Comparison of ENCODE assay signal across 7 mouse cellular contexts in the genomic region with DNA sequence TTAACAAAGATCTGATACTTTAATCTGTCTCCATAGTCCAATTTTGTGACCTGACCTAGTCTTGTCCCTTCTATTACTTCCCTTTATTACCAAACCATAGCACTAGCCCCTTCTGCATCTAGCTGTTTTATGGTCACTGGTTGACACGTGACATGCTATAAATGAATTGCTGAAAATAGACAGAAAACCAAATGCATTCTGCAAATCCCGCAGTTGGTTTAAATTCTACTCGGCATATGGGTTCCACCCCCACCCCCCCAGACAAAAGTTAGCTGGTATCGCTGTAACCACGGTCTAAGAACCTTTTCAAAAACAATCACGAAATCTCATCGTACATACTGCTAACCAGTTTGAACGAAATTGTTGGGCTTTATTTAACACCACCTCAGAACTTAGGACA. TPM values are rescaled to one million over a fixed set of nuclear protein-coding genes. Genes with fewer than 3 reads are reported as not detected.
DNase-seq lines count a peak whose midpoint lies in the region; ATAC-seq lines count a peak whose summit lies in the region.

No protein-coding gene starts in this region.

- WGBS in embryonic facial prominence, embryonic 13.5 days, result 5% methylated on average over 8 of the region's 8 CpGs
- WGBS in limb, embryonic 11.5 days, result 8% methylated on average over 8 of the region's 8 CpGs
- 5% methylated on average over 8 of the region's 8 CpGs for WGBS in stomach, embryonic 14.5 days

- no peaks in the 10 kb centered on the region for H3K27me3 ChIP-seq in megakaryocyte, embryonic 14.5 days (replicated peaks)
- no peaks in the 10 kb centered on the region for H3K27me3 ChIP-seq in embryonic facial prominence, embryonic 13.5 days
- H3K27me3 ChIP-seq in limb, embryonic 11.5 days (ENCODE audit: control insufficient read depth, insufficient read depth, low read length), result no peaks in the 10 kb centered on the region
- H3K27me3 ChIP-seq in stomach, embryonic 14.5 days (ENCODE audit: control insufficient read depth, insufficient read depth, low read length), result no peaks in the 10 kb centered on the region

- H3K9me3 ChIP-seq in megakaryocyte, embryonic 14.5 days, result no peaks in the 10 kb centered on the region
- H3K9me3 ChIP-seq in embryonic facial prominence, embryonic 13.5 days, result no peaks in the 10 kb centered on the region
- no peaks in the 10 kb centered on the region for H3K9me3 ChIP-seq in limb, embryonic 11.5 days (ENCODE audit: control insufficient read depth, low read length)
- no peaks in the 10 kb centered on the region for H3K9me3 ChIP-seq in stomach, embryonic 14.5 days (ENCODE audit: control insufficient read depth, low read depth, low read length)

- no peak for ATAC-seq in megakaryocyte, adult 5-6 weeks (ENCODE audit: poor library complexity, severe bottlenecking)
- ATAC-seq in embryonic facial prominence, embryonic 13.5 days (ENCODE audit: insufficient number of reproducible peaks, insufficient read depth, low FRiP score, low TSS enrichment, low read depth), result no peak
- ATAC-seq in limb, embryonic 11.5 days (ENCODE audit: insufficient number of reproducible peaks, low FRiP score, low TSS enrichment, low read depth), result no peak
- no peak for ATAC-seq in stomach, embryonic 14.5 days (ENCODE audit: insufficient number of reproducible peaks, insufficient read depth, low FRiP score, low read depth)
- no peak for ATAC-seq in cerebellum, adult (ENCODE audit: insufficient number of reproducible peaks, low FRiP score, low TSS enrichment)

- H3K4me1 ChIP-seq in megakaryocyte, embryonic 14.5 days, result peaks cover 58% of the 10 kb centered on the region
- H3K4me1 ChIP-seq in embryonic facial prominence, embryonic 13.5 days, result peaks cover 24% of the 10 kb centered on the region
- peaks cover 2% of the 10 kb centered on the region; the same call in 1 of the 2 replicates for H3K4me1 ChIP-seq in limb, embryonic 11.5 days (ENCODE audit: control insufficient read depth, insufficient read depth, low read length)
- peaks cover 12% of the 10 kb centered on the region for H3K4me1 ChIP-seq in stomach, embryonic 14.5 days (ENCODE audit: control insufficient read depth, insufficient read depth, low read length)

- peak overlapping the region; percentile 74 for H3K4me2 ChIP-seq in embryonic facial prominence, embryonic 13.5 days
- peak overlapping the region; percentile 47 for H3K4me2 ChIP-seq in limb, embryonic 11.5 days (ENCODE audit: low read depth, severe bottlenecking)
- peak overlapping the region; percentile 84 for H3K4me2 ChIP-seq in stomach, embryonic 14.5 days (replicated peaks; ENCODE audit: low read depth, low read length)

- peak overlapping the region; percentile 84; the same call in 1 of the 2 replicates for H3K27ac ChIP-seq in embryonic facial prominence, embryonic 13.5 days
- H3K27ac ChIP-seq in limb, embryonic 11.5 days (replicated peaks; ENCODE audit: low read depth, low read length), result no peak overlapping the region
- peak overlapping the region; percentile 27; the same call in 1 of the 2 replicates for H3K27ac ChIP-seq in stomach, embryonic 14.5 days (ENCODE audit: low read length)

- peak overlapping the region; percentile 97 for H3K9ac ChIP-seq in embryonic facial prominence, embryonic 13.5 days
- H3K9ac ChIP-seq in limb, embryonic 11.5 days (ENCODE audit: low read length), result peak overlapping the region; percentile 92; the same call in 1 of the 2 replicates
- peak overlapping the region; percentile 97 for H3K9ac ChIP-seq in stomach, embryonic 14.5 days (replicated peaks; ENCODE audit: low read depth, low read length)

- peak overlapping the region; percentile 98 for H3K4me3 ChIP-seq in megakaryocyte, embryonic 14.5 days (replicated peaks)
- H3K4me3 ChIP-seq in embryonic facial prominence, embryonic 13.5 days, result peak overlapping the region; percentile 95
- peak overlapping the region; percentile 96 for H3K4me3 ChIP-seq in limb, embryonic 11.5 days (ENCODE audit: low read depth, low read length)
- peak overlapping the region; percentile 98 for H3K4me3 ChIP-seq in stomach, embryonic 14.5 days (ENCODE audit: low read depth, low read length)

- DNase-seq in limb, embryonic 11.5 days (ENCODE audit: low spot score), result no peak
- no peak for DNase-seq in retina, embryonic 14.5 days (ENCODE audit: low spot score)

- peaks cover 19% of the 10 kb centered on the region for H3K36me3 ChIP-seq in megakaryocyte, embryonic 14.5 days (replicated peaks; ENCODE audit: low read length)
- H3K36me3 ChIP-seq in embryonic facial prominence, embryonic 13.5 days, result peaks cover 13% of the 10 kb centered on the region
- peaks cover 2% of the 10 kb centered on the region; the same call in 1 of the 2 replicates for H3K36me3 ChIP-seq in limb, embryonic 11.5 days (ENCODE audit: control insufficient read depth, insufficient read depth, low read length)
- peaks cover 8% of the 10 kb centered on the region for H3K36me3 ChIP-seq in stomach, embryonic 14.5 days (ENCODE audit: control insufficient read depth, insufficient read depth, low read length)

RNA-seq across cellular contexts. Expression of gene Slc30a5, which starts 1.0 kb away (rescaled TPM):
- 2.0 and 2.3 TPM in 2 replicates for polyA plus RNA-seq in megakaryocyte, embryonic 14.5 days (2012; ENCODE audit: insufficient read depth, low replicate concordance)
- total RNA-seq in megakaryocyte, adult 5-6 weeks (2015), result 73.0 and 85.6 TPM in 2 replicates
- 75.7 and 78.5 TPM in 2 replicates for total RNA-seq in megakaryocyte, adult 5-6 weeks (2017)
- 50.6 and 54.5 TPM in 2 replicates for polyA plus RNA-seq in embryonic facial prominence, embryonic 13.5 days (2015; fragmentation: Nextera tagmentation; extraction: Ambion mirVana)
- 51.9 and 52.7 TPM in 2 replicates for polyA plus RNA-seq in limb, embryonic 11.5 days (2014; fragmentation: Nextera tagmentation; extraction: Ambion mirVana)
- 58.4 and 62.4 TPM in 2 replicates for polyA plus RNA-seq in stomach, embryonic 14.5 days (2014; fragmentation: Nextera tagmentation; extraction: Ambion mirVana)

RNA-seq across cellular contexts. Expression of gene Ccnb1, which starts 45.8 kb away (rescaled TPM):
- 3.9 TPM in 1 of 2 replicates, not detected in the other for polyA plus RNA-seq in megakaryocyte, embryonic 14.5 days (2012; ENCODE audit: insufficient read depth, low replicate concordance)
- 133 and 142 TPM in 2 replicates for total RNA-seq in megakaryocyte, adult 5-6 weeks (2015)
- 188 and 197 TPM in 2 replicates for total RNA-seq in megakaryocyte, adult 5-6 weeks (2017)
- 232 and 240 TPM in 2 replicates for polyA plus RNA-seq in embryonic facial prominence, embryonic 13.5 days (2015; fragmentation: Nextera tagmentation; extraction: Ambion mirVana)
- 379 and 388 TPM in 2 replicates for polyA plus RNA-seq in limb, embryonic 11.5 days (2014; fragmentation: Nextera tagmentation; extraction: Ambion mirVana)
- 221 and 246 TPM in 2 replicates for polyA plus RNA-seq in stomach, embryonic 14.5 days (2014; fragmentation: Nextera tagmentation; extraction: Ambion mirVana)

RNA-seq across cellular contexts. Expression of gene Cenph, which starts 56.5 kb away (rescaled TPM):
- 9.2 TPM in 1 of 2 replicates, not detected in the other for polyA plus RNA-seq in megakaryocyte, embryonic 14.5 days (2012; ENCODE audit: insufficient read depth, low replicate concordance)
- total RNA-seq in megakaryocyte, adult 5-6 weeks (2015), result 36.9 and 44.5 TPM in 2 replicates
- total RNA-seq in megakaryocyte, adult 5-6 weeks (2017), result 31.4 and 39.6 TPM in 2 replicates
- 43.7 and 44.6 TPM in 2 replicates for polyA plus RNA-seq in embryonic facial prominence, embryonic 13.5 days (2015; fragmentation: Nextera tagmentation; extraction: Ambion mirVana)
- 60.6 and 72.2 TPM in 2 replicates for polyA plus RNA-seq in limb, embryonic 11.5 days (2014; fragmentation: Nextera tagmentation; extraction: Ambion mirVana)
- polyA plus RNA-seq in stomach, embryonic 14.5 days (2014; fragmentation: Nextera tagmentation; extraction: Ambion mirVana), result 36.5 and 38.9 TPM in 2 replicates

Comparison
In these comparisons a context has a peak if more than half of its experiments do, and no peak if none do; other contexts are left out.
1. RNA of gene Slc30a5, which starts 1.0 kb away (polyA plus RNA-seq): 58.4 to 62.4 TPM in stomach, embryonic 14.5 days, 51.9 to 52.7 TPM in limb, embryonic 11.5 days and 50.6 to 54.5 TPM in embryonic facial prominence, embryonic 13.5 days; 2.0 to 2.3 TPM in megakaryocyte, embryonic 14.5 days; every median in the first group is over 10 times any median in the second.
2. RNA of gene Ccnb1, which starts 45.8 kb away (polyA plus RNA-seq): 379 to 388 TPM in limb, embryonic 11.5 days, 221 to 246 TPM in stomach, embryonic 14.5 days and 232 to 240 TPM in embryonic facial prominence, embryonic 13.5 days; 3.9 TPM in megakaryocyte, embryonic 14.5 days; every median in the first group is over 10 times any median in the second.
3. Peak in every context shown above with its lines, with median percentiles within 50 percentile points of each other: H3K4me3 ChIP-seq, H3K4me2 ChIP-seq and H3K9ac ChIP-seq.